Mouse (Mus musculus) kidney, adult 10 weeks (tissue): ENCODE data around the gene Kctd17. TPM values are rescaled to one million over a fixed set of nuclear protein-coding genes. Genes with fewer than 3 reads are reported as not detected.

Source experiments
- polyA plus RNA-seq: library from polyadenylated mRNA; stranded (reverse); fragments of 350-450 nt; fragmentation: Illumina TruSeq; extraction: RNeasy Lipid Tissue Mini Kit (QIAGEN cat#74804); gene quantifications from one replicate; pipeline ENCODE4 v1.2.3, GENCODE M21; 2014; ENCODE audit warnings: low read depth, low replicate concordance

Kctd17 gene
- polyA plus RNA-seq, result 5.6 TPM

DNA sequence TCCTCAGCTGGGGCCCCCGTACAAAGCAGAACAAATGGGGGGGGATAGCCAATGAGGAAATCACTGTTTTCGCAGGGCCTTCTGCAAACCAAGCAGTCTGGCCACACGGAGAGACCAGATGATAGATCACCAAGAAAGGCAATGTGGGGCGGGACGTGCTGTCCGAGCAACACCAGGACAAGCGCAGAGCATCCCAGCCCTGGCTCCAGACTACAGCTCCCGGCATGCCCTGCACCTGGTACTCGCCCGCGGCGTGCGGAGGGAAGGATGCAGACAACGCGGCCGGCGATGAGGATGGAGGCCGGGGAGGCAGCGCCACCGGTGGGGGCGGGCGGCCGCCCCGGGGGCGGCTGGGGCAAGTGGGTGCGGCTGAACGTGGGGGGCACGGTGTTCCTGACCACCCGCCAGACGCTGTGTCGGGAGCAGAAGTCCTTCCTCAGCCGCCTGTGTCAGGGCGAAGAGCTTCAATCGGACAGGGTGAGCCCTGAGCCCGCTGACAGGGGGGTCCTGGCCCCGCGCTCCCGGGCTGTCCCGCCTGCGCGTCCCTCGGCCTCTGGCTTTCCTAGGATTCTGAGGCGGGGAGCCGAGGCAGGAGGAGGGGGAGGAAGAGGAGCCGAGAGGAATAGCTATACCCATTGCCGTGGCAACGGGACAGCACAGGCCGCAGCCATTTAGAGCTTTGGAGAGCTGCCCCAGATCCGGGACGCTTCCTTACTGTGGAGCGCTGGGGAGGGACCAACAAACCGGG lies at the start of gene Kctd17:
TSS of gene Kctd17 (plus strand) at position 174 of the 748 bp plus-strand sequence.

DNA sequence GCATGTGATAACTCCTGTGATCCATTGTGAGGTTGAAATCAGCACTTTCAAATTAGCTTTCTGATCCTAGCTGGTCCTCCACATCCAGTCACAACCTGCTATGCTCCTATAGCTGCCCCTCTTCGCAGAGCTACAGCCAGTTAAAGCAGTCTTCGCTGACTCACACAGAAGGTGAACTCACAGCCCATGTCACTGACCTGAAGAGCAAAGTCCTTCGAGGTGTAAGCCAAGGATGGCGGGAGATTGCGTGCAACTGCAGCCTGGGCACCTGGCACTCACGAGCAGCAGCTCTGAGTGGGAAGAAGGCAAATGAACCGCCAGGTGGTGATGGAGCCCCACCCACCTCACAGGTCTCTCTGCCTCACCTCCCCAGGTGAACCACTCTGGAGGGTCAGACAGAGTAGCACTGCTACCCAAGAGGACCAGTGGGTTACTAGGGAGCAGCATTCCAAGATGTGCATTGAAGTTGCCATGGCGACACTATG lies 32.8 kb upstream of the Kctd17 start, which contains the start of gene Tex33:
TSS of gene Tex33 (minus strand) at position 435 of the 485 bp plus-strand sequence.

DNA sequence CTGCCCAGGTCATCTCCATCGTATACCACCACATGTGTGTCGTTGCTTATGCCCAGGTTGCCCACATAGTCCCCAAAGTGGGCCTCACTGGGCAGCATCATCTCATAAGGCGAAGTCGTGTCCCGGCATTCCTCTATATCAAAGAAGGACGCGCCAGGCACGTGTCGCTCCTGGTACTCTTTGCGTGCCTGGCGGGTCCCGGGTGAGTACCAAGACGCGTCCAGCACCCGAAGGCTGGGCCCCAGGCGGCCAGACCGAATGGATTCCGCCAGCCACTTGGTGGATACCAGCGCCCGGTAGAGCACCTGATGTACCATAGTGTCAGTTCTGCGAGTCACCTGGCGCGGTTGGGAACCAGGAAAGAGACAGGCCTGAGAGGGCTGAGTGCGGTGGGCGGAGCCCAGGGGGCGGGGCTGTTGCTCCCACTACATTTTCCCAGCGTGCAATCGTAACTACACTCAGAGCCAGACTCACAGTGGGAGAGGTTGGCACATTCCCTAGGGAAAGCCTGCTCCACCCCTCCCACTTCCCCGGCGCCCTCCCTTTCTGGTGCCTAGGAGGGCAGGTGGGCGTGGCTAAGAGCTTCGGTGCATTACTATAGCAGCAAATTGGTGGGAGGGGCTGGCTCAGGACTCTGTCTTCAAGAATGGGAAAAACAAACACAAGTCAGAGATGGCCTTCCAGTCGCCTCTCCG lies 22.7 kb upstream of the Kctd17 start, which contains the start of gene Tst:
TSS of gene Tst (minus strand) at position 391 of the 695 bp plus-strand sequence.

DNA sequence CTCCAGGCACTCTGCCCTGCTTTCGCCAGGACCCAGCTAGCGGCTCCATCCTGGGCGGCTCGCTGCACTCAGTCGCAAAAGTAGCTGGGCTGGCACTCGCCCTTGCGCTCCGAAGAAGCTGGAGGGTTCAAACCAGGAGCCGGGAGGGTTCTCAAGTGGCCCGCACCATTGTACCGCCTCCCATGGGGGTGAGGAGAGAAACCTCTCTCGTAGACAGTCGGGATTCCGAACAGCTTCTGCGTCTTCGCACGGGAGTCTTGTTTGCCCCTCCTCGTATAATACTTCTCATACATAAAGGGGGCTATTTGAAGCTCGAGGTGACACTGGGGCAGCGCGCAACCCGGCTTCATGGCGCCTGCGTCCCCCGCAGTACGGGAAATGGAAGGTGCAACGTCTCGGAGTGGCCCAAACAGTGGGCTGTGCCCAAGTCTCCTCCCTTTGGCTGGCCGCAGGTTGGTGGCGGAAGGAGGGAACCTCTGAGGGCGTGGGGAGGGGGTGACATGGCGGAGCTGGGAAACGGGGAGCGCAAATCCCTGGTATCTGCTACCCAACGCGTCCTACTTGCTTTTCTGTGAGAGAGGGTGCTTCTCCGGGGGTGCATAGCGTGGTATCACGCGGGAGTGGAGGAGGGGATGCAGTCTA lies 21.9 kb upstream of the Kctd17 start, which contains the start of gene Mpst:
TSS of gene Mpst (plus strand) at position 124 of the 642 bp plus-strand sequence.

DNA sequence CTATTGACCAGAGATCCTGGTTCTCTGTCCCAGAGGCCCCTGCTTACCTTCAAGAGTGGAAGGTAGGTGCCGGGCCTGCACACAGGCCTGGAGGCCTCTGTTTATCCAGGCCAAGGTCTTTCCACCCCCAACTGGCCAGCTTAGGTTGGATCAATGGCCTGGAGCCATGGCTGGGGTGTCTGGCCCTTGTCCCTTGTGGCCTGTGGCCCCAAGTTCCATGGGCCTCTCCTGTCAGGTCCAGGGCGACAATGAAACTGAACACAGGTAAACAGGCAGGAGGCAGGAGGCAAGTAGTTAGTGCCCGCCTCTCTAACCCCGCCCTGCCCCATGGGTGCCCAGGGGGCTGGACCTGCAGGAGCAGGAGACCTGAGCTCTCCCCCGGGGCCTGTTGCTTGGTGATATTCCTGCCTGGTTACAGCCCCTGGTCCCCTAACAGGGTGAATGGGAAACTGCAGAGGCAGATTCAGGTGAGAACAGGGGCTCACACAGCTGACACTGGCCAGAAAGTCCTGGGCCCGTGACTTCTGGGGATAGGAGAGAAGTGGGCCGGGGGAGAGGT lies 40.1 kb downstream of the Kctd17 start, which contains the start of gene Tmprss6:
TSS of gene Tmprss6 (minus strand) at position 256 of the 559 bp plus-strand sequence.

Other genes starting within 250 kb of the Kctd17 start
- 11.3 TPM for gene Pvalb, start 222.2 kb upstream of the Kctd17 start, polyA plus RNA-seq
- not detected for gene Ncf4, start 183.8 kb upstream of the Kctd17 start, polyA plus RNA-seq
- 0.69 TPM for gene Csf2rb2, start 122.8 kb upstream of the Kctd17 start, polyA plus RNA-seq
- 0.69 TPM for gene Csf2rb, start 102.8 kb upstream of the Kctd17 start, polyA plus RNA-seq
- not detected for gene Tex33, start 32.7 kb upstream of the Kctd17 start, polyA plus RNA-seq
- gene Tst, start 22.7 kb upstream of the Kctd17 start, polyA plus RNA-seq, result 1.7 TPM
- gene Mpst, start 22.1 kb upstream of the Kctd17 start, polyA plus RNA-seq, result 3.1 TPM
- not detected for gene Tmprss6, start 40.1 kb downstream of the Kctd17 start, polyA plus RNA-seq
- 0.08 TPM for gene Il2rb, start 66.7 kb downstream of the Kctd17 start, polyA plus RNA-seq
- 1.4 TPM for gene C1qtnf6, start 102.9 kb downstream of the Kctd17 start, polyA plus RNA-seq
- gene Sstr3, start 116.1 kb downstream of the Kctd17 start, polyA plus RNA-seq, result not detected
- 0.28 TPM for gene Rac2, start 144.2 kb downstream of the Kctd17 start, polyA plus RNA-seq
- gene Cyth4, start 168.5 kb downstream of the Kctd17 start, polyA plus RNA-seq, result 0.97 TPM